Mouse (Mus musculus): ENCODE results near the gene Spon1.
A peak's percentile ranks its signal among the peaks of the same experiment; 100 is the strongest.

Gene Spon1

GRCm38 (mm10) chr7:113841521-113841920 lies 75.7 kb downstream of the Spon1 start:
- no peak for DNase-seq (ENCODE audit: low read depth, low spot score)

GRCm38 (mm10) chr7:113843150-113843549 lies 77.4 kb downstream of the Spon1 start:
- no peak for DNase-seq (ENCODE audit: low read depth, low spot score)

- DNase-seq (ENCODE audit: low read depth, low spot score): no peak
These were observed 79.4 kb downstream of the Spon1 start for GRCm38 (mm10) chr7:113845191-113845590.

GRCm38 (mm10) chr7:113846553-113846952 lies 80.8 kb downstream of the Spon1 start:
- no peak for DNase-seq (ENCODE audit: low read depth, low spot score)

GRCm38 (mm10) chr7:113847041-113847819 lies 81.4 kb downstream of the Spon1 start:
- DNase-seq (ENCODE audit: low read depth, low spot score): no peak

GRCm38 (mm10) chr7:113850389-113850788 lies 84.6 kb downstream of the Spon1 start:
- DNase-seq (ENCODE audit: low read depth, low spot score): no peak

GRCm38 (mm10) chr7:113855396-113855795 lies 89.6 kb downstream of the Spon1 start:
- DNase-seq (ENCODE audit: low read depth, low spot score): peak; percentile 4

- no peak for DNase-seq (ENCODE audit: low read depth, low spot score)
These were observed 90.3 kb downstream of the Spon1 start for GRCm38 (mm10) chr7:113856067-113856466.

GRCm38 (mm10) chr7:113859480-113859881 lies 93.7 kb downstream of the Spon1 start:
- DNase-seq (ENCODE audit: low read depth, low spot score): no peak

GRCm38 (mm10) chr7:113861964-113862363 lies 96.2 kb downstream of the Spon1 start:
- DNase-seq (ENCODE audit: low read depth, low spot score): peak; percentile 5

GRCm38 (mm10) chr7:113872846-113873245 lies 107.0 kb downstream of the Spon1 start:
- no peak for DNase-seq (ENCODE audit: low read depth, low spot score)

- DNase-seq (ENCODE audit: low read depth, low spot score): no peak
These were observed 111.7 kb downstream of the Spon1 start for GRCm38 (mm10) chr7:113877451-113877850.

- no peak for DNase-seq (ENCODE audit: low read depth, low spot score)
These were observed 112.1 kb downstream of the Spon1 start for GRCm38 (mm10) chr7:113877926-113878325.

GRCm38 (mm10) chr7:113879085-113879501 lies 113.3 kb downstream of the Spon1 start:
- no peak for DNase-seq (ENCODE audit: low read depth, low spot score)

- no peak for DNase-seq (ENCODE audit: low read depth, low spot score)
These were observed 114.2 kb downstream of the Spon1 start for GRCm38 (mm10) chr7:113880021-113880420.

- DNase-seq (ENCODE audit: low read depth, low spot score): no peak
These were observed 125.0 kb downstream of the Spon1 start for GRCm38 (mm10) chr7:113890782-113891181.

GRCm38 (mm10) chr7:113891491-113891890 lies 125.7 kb downstream of the Spon1 start:
- DNase-seq (ENCODE audit: low read depth, low spot score): no peak

GRCm38 (mm10) chr7:113893944-113894662 lies 128.3 kb downstream of the Spon1 start:
- DNase-seq (ENCODE audit: low read depth, low spot score): no peak

GRCm38 (mm10) chr7:113895266-113895665 lies 129.5 kb downstream of the Spon1 start:
- no peak for DNase-seq (ENCODE audit: low read depth, low spot score)

GRCm38 (mm10) chr7:113898388-113898787 lies 132.6 kb downstream of the Spon1 start:
- no peak for DNase-seq (ENCODE audit: low read depth, low spot score)

GRCm38 (mm10) chr7:113901511-113901910 lies 135.7 kb downstream of the Spon1 start:
- DNase-seq (ENCODE audit: low read depth, low spot score): no peak

GRCm38 (mm10) chr7:113901941-113902515 lies 136.2 kb downstream of the Spon1 start:
- DNase-seq (ENCODE audit: low read depth, low spot score): no peak

All from CD4-positive helper T cell, adult 2 months (primary cell).